Mouse (Mus musculus): ENCODE data around the gene Nudt4.

The Nudt4 gene

GRCm38 (mm10) chr10:95563851-95564845 is at the start of gene Nudt4:
Gene Nudt4, minus strand, starts transcription at chr10:95564146.
- ATAC-seq (ENCODE audit: low TSS enrichment): peak; percentile 71

- ATAC-seq (ENCODE audit: low TSS enrichment): no peak
These were observed 47.4 kb upstream of the Nudt4 start for GRCm38 (mm10) chr10:95611331-95611721.

GRCm38 (mm10) chr10:95610666-95611330 is 46.9 kb upstream of the Nudt4 start:
- ATAC-seq (ENCODE audit: low TSS enrichment): peak; percentile 63

- ATAC-seq (ENCODE audit: low TSS enrichment): peak; percentile 79
These were observed 41.1 kb upstream of the Nudt4 start for GRCm38 (mm10) chr10:95604979-95605613.

GRCm38 (mm10) chr10:95600527-95600926 is 36.6 kb upstream of the Nudt4 start:
- no peak; the same call in 1 of the 2 replicates for ATAC-seq (ENCODE audit: low TSS enrichment)

- peak; percentile 74 for ATAC-seq (ENCODE audit: low TSS enrichment)
These were observed 35.8 kb upstream of the Nudt4 start for GRCm38 (mm10) chr10:95599740-95600139.

GRCm38 (mm10) chr10:95598056-95598587 is 34.2 kb upstream of the Nudt4 start:
- no peak for ATAC-seq (ENCODE audit: low TSS enrichment)

GRCm38 (mm10) chr10:95595852-95596639 is 32.1 kb upstream of the Nudt4 start:
- ATAC-seq (ENCODE audit: low TSS enrichment): no peak

GRCm38 (mm10) chr10:95594414-95594813 is 30.5 kb upstream of the Nudt4 start:
- ATAC-seq (ENCODE audit: low TSS enrichment): no peak

GRCm38 (mm10) chr10:95591257-95591656 is 27.3 kb upstream of the Nudt4 start:
- ATAC-seq (ENCODE audit: low TSS enrichment): no peak

GRCm38 (mm10) chr10:95590196-95590595 is 26.2 kb upstream of the Nudt4 start:
- no peak for ATAC-seq (ENCODE audit: low TSS enrichment)

GRCm38 (mm10) chr10:95589196-95589595 is 25.2 kb upstream of the Nudt4 start:
- ATAC-seq (ENCODE audit: low TSS enrichment): no peak

- ATAC-seq (ENCODE audit: low TSS enrichment): no peak
These were observed 23.7 kb upstream of the Nudt4 start for GRCm38 (mm10) chr10:95587509-95588220.

GRCm38 (mm10) chr10:95585554-95585953 is 21.6 kb upstream of the Nudt4 start:
- ATAC-seq (ENCODE audit: low TSS enrichment): no peak

GRCm38 (mm10) chr10:95577567-95577950 is 13.6 kb upstream of the Nudt4 start:
- no peak for ATAC-seq (ENCODE audit: low TSS enrichment)

GRCm38 (mm10) chr10:95576876-95577566 is 13.1 kb upstream of the Nudt4 start:
- no peak for ATAC-seq (ENCODE audit: low TSS enrichment)

- no peak for ATAC-seq (ENCODE audit: low TSS enrichment)
These were observed 12.0 kb upstream of the Nudt4 start for GRCm38 (mm10) chr10:95575839-95576380.

- ATAC-seq (ENCODE audit: low TSS enrichment): no peak
These were observed 11.0 kb upstream of the Nudt4 start for GRCm38 (mm10) chr10:95574994-95575393.

GRCm38 (mm10) chr10:95569441-95569840 is 5.5 kb upstream of the Nudt4 start:
- ATAC-seq (ENCODE audit: low TSS enrichment): no peak

- no peak for ATAC-seq (ENCODE audit: low TSS enrichment)
These were observed 4.1 kb upstream of the Nudt4 start for GRCm38 (mm10) chr10:95568016-95568415.

Measured in frontal cortex, adult (tissue).